Mouse (Mus musculus) Patski (cell line): ENCODE measurements around the gene Atpaf2. TPM values are rescaled to one million over a fixed set of nuclear protein-coding genes. Genes with fewer than 3 reads are reported as not detected.

Experiments used
- ATAC-seq: fragments of 100-300 bp; one replicate; pipeline ENCODE4 v1.8.0; 2021
- CTCF ChIA-PET: fragments of 350-600 bp; sonication (Branson Sonifier 250); formaldehyde crosslinking; loops from one replicate; lab custom pipeline; 2022; ENCODE audit warnings: inconsistent platforms; lab: Charles Lee
- POLR2A ChIA-PET: fragments of 350-600 bp; sonication (Branson Sonifier 250); formaldehyde crosslinking; loops from one replicate; lab custom pipeline; 2022; ENCODE audit warnings: antibody characterized with exemption, inconsistent platforms; lab: Charles Lee
- DNase-seq: peaks from one replicate; pipeline ENCODE4 v3.0.0-alpha.2; 2011; ENCODE audit warnings: low read depth, low spot score
- H3K27me3 ChIP-seq: fragments of 371-371 bp; one replicate; pipeline ENCODE4 v1.5.1; 2021
- CTCF ChIP-seq: fragments of 100-300 bp; IDR thresholded peaks from one replicate; pipeline ENCODE4 v1.5.1; 2021
- in situ Hi-C: fragments of 300-500 bp; cut with MboI; formaldehyde crosslinking; loops from 3 replicates; pipeline ENCODE4 v1.11.1; 2018; ENCODE audit warnings: low pct_unique_long_range_greater_than_20kb, mixed read lengths
- polyA plus RNA-seq: library from polyadenylated mRNA; unstranded; gene quantifications from one replicate; pipeline ENCODE4 v1.2.3, GENCODE M21; 2021

Gene Atpaf2
- polyA plus RNA-seq, 1 experiment from 2014 or later = 39.5 TPM

DNA sequence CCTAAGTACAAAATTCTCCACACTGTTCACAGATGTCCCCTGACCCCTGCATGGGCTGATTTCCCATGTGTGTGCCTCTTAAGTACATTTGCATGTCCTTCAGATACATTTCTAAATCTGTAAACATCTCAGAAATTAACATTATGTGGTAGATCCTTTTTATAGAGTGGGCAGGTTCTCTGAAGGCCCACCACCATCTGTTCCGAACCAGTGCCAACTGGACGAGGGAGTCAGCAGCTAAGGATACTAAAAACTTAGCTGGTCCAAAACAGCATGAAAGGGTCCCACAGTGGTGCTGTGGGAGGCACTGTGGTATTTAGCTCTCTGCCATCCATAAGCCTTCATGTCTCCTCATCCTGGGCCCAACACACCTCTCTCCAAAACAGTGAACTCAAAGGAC is 21.1 kb downstream of the Atpaf2 start:
- DNase-seq (no peak), ATAC-seq (no peak)
- ChIA-PET CTCF (interaction anchor here (1.1 kb wide), 1 partner anchor 9 kb away, joined by 5 read pairs; no protein-coding TSS in a partner anchor), POLR2A (interaction anchor here (1.4 kb wide), 1 partner anchor 14 kb away, joined by 3 read pairs; no protein-coding TSS in a partner anchor)
- TF ChIP-seq CTCF = no peak
- in situ Hi-C loops = no loop called here
- no peaks in the 10 kb centered on the region for H3K27me3 ChIP-seq

GRCm38 (mm10) chr11:60396546-60396945 is 21.7 kb downstream of the Atpaf2 start:
- DNase-seq (no peak), ATAC-seq (no peak)
- in situ Hi-C loops = no loop called here
- no peak for TF ChIP-seq CTCF
- POLR2A ChIA-PET = interaction anchor here (1.4 kb wide), 1 partner anchor 14 kb away, joined by 3 read pairs; no protein-coding TSS in a partner anchor
- CTCF ChIA-PET = no interaction called here
- H3K27me3 ChIP-seq = no peaks in the 10 kb centered on the region

DNA sequence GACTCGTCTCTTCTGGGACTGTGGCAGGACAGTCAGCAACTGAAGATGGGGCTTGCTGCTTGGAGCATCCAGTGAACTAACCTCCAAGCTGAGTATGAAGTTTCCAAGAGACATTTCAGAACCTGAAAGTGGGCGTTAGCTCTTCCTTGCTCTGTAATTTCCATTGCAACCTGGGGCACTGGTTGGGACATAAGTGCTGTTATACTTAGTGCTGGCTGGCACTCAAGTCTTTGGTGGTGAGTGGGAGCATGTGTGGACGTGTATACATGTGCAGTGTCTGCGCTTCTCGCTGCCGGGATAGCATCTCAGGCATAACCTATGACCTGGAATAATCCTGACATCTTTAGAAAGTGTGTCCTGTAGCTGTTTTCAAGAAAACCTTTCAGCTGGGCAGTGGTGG is 26.9 kb downstream of the Atpaf2 start:
- ChIA-PET POLR2A (no interaction called here), CTCF (no interaction called here)
- no peak for TF ChIP-seq CTCF
- ATAC-seq (no peak), DNase-seq (no peak)
- in situ Hi-C loops = no loop called here
- H3K27me3 ChIP-seq = no peaks in the 10 kb centered on the region

DNA sequence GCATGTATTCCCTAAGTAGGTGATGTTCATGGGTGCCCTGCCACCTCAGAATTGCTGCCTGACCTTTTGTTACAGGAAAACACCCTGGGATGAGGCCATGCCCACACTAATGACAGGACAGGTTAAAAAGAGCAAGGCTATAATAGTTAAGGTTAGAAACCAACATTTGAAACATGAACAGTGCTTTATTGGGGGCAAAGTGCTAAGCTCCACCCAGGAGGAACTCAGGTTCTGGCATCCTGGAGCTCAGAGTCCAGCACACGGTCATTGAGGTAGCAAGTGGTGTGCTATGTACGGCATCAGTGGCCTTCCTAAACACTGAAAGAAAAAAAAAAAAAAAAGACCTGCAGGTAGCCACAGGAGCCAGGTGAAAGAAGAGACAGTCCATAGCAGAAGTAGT is 30.3 kb downstream of the Atpaf2 start:
- in situ Hi-C loops = no loop called here
- no peaks in the 10 kb centered on the region for H3K27me3 ChIP-seq
- ChIA-PET CTCF (interaction anchor here (1.6 kb wide), 1 partner anchor 10 kb away, joined by 5 read pairs; no protein-coding TSS in a partner anchor), POLR2A (no interaction called here)
- ATAC-seq = no peak
- DNase-seq = no peak
- TF ChIP-seq CTCF = no peak

- ChIA-PET CTCF (no interaction called here), POLR2A (no interaction called here)
- ATAC-seq (no peak), DNase-seq (no peak)
- H3K27me3 ChIP-seq = no peaks in the 10 kb centered on the region
- TF ChIP-seq CTCF = no peak
- in situ Hi-C loops = no loop called here
Observed at GRCm38 (mm10) chr11:60385946-60386345, 32.3 kb downstream of the Atpaf2 start.

- H3K27me3 ChIP-seq = no peaks in the 10 kb centered on the region
- TF ChIP-seq CTCF = no peak
- POLR2A ChIA-PET = no interaction called here
- DNase-seq (no peak), ATAC-seq (no peak)
- in situ Hi-C loops = no loop called here
- CTCF ChIA-PET = no interaction called here
Observed at GRCm38 (mm10) chr11:60384762-60385421, 33.4 kb downstream of the Atpaf2 start.

DNA sequence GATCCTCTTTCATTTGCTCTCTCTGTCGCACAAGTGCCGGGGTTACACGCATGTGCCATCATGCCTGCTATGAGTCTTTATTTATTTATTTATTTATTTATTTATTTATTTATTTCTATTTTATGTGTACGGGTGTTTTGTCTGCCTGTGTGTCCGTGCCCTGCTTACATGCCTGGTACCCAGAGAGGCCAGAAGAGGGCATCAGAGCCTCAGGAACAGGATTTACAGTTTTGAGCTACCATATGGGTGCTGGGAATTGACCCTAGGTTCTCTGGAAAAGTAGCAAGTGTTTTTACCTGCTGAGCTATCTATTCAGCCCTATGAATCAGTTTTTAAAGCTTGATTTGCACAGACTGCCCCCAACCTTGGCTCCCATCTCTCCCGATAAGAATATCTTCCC is 34.7 kb downstream of the Atpaf2 start:
- H3K27me3 ChIP-seq = no peaks in the 10 kb centered on the region
- no peak for ATAC-seq
- in situ Hi-C loops = no loop called here
- ChIA-PET POLR2A (no interaction called here), CTCF (interaction anchor here (0.6 kb wide), 1 partner anchor 29 kb away, joined by 3 read pairs; no protein-coding TSS in a partner anchor)
- no peak for DNase-seq
- TF ChIP-seq CTCF = no peak

- no peak for ATAC-seq
Observed at GRCm38 (mm10) chr11:60374481-60374880, 43.8 kb downstream of the Atpaf2 start.

DNA sequence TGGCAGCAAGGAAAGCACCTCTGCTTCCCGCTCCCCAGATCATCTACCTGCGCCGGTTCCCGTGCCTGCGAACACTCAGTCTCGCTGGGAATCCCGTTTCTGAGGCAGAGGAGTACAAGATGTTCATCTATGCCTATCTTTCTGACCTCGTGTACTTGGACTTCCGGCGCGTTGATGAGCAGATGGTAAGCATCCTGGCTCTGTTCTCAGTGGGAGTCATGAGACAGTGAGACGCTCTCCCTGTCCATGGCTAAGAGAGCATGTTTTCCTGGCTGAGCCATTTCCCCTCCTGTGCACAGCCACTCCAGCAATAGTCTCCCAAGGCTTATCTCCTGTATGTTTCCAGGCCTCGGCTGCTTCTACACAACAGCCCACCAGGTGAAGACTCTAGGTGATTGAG is 47.8 kb downstream of the Atpaf2 start:
- CTCF ChIA-PET = no interaction called here
- H3K27me3 ChIP-seq = no peaks in the 10 kb centered on the region
- POLR2A ChIA-PET = interaction anchor here (0.5 kb wide), 1 partner anchor 32 kb away, joined by 3 read pairs; no protein-coding TSS in a partner anchor
- ATAC-seq (no peak), DNase-seq (no peak)
- in situ Hi-C loops = no loop called here
- TF ChIP-seq CTCF = no peak

More at GRCm38 (mm10) chr11:60374481-60374880, 43.8 kb downstream of the Atpaf2 start:
- CTCF ChIA-PET = no interaction called here
- in situ Hi-C loops = no loop called here
- no peak for DNase-seq
- no peak for TF ChIP-seq CTCF
- POLR2A ChIA-PET = interaction anchor here (0.7 kb wide), 2 partner anchors 20 to 101 kb away, joined by 3 to 6 read pairs; no protein-coding TSS in a partner anchor
- no peaks in the 10 kb centered on the region for H3K27me3 ChIP-seq

DNA sequence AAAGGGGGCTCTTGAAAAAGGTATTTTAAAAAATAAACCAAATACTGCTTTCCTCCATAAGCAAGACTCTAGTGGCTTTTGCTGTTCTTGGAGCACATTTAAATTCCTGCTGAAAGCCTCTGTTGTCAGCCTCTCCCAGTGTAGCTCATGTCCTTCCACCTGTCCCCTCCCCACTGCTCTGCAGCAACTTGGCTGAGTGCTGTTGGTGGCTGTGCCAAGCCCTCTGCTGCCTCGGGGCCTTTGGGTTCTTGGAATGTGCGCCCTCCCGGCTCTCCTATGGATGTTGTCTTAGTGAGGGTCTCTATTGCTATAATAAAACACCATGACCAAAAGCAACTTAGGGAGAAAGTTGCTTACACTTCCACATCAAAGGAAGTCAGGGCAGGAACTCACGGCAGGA is 48.8 kb downstream of the Atpaf2 start:
- DNase-seq (no peak), ATAC-seq (no peak)
- ChIA-PET CTCF (no interaction called here), POLR2A (no interaction called here)
- TF ChIP-seq CTCF = no peak
- no peaks in the 10 kb centered on the region for H3K27me3 ChIP-seq
- in situ Hi-C loops = no loop called here

GRCm38 (mm10) chr11:60368909-60369308 is 49.3 kb downstream of the Atpaf2 start:
- ChIA-PET CTCF (no interaction called here), POLR2A (no interaction called here)
- no peak for TF ChIP-seq CTCF
- ATAC-seq (no peak), DNase-seq (no peak)
- no peaks in the 10 kb centered on the region for H3K27me3 ChIP-seq
- in situ Hi-C loops = no loop called here
